Mouse (Mus musculus): ENCODE measurements at regions not wholly inside any gene's neighbourhood (a gene's known extent, or its start where the extent isn't known, plus 50 kb on each side); places are given as distances from the start of the nearest gene placed in this dataset.
"Not testable (repeated sequence)": the region's sequence is repeated elsewhere in the genome, so short reads cannot be mapped to it uniquely, and the experiment has no call there.

- DNase-seq = no peak
Observed at GRCm38 (mm10) chr2:149283274-149283673, 121.6 kb upstream of the Cst10 start.

DNA sequence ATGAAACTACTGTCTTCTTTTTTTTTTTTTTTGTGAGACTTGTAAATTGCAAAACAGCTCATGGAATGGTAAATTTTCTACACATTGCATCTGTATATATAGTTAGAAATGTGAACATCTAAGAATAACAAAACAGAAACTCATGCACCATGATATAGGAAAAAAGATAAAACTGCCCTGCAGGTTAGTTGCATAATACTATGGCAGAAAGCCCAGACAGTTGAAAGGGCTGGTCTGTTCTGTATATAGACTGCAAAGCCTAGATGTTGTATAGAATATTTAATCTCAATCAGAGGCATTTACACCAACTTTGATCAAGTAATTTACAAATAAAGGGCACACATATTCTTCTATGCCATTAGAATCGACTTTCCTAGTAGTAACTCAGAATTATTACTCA lies 120.7 kb upstream of the Cst10 start:
- no peak for DNase-seq

GRCm38 (mm10) chr2:149296936-149297335 lies 107.9 kb upstream of the Cst10 start:
- DNase-seq = not testable (repeated sequence)

DNA sequence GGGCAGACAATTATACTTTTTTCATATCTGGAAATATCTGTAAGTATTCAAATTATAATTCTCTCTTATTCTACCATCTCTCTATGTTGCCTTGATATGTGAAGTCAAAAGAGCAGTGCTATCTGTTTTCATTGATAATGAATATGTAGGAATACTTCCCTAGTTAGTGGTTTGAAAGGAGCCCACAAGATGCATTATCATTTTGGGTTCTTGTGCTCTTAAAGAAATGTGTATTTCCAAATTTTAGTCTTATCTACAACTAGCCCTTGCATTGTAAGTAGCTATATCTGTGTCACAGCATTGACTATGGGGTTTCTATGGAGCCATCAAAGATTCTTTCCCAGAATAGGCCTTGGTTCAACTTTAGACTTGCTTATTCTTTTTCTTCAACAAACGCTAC lies 99.3 kb upstream of the Cst10 start:
- no peak for DNase-seq

DNA sequence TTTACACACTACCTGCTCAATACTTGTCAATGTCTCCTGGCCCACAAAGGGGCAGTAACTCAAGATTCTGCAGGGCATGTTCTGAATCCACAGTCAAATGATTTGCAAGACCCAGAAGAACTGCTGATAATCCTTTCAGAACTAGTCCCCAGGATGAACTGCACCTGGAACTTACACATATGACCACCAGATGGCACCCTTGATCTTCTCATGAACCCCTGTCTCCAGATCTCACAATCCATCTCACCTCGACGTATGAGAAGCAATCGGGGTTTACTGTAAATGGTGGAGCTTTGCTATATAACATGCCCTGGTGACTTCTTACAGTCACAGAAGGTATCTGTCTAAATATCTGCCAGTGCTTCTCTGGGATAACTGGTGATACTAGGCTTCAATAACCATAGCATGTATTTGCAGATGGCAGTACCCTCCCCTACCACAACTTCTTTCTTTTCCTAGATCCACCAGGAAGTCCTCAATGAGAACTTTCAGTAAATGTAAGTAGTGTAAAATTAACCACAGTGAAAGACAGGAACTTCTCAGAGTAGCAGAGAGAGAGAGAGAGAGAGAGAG lies 54.5 kb upstream of the Cst10 start:
- DNase-seq = peak; percentile 31 to 41

All from B cell, adult 2 months (primary cell).